Mouse (Mus musculus): ENCODE measurements around the gene Esr1.
A peak's percentile ranks its signal among the peaks of the same experiment; 100 is the strongest.
"Not testable (repeated sequence)": the region's sequence is repeated elsewhere in the genome, so short reads cannot be mapped to it uniquely, and the experiment has no call there.

The Esr1 gene

GRCm38 (mm10) chr10:4694336-4694865, 83.0 kb downstream of the Esr1 start:
- no peak for DNase-seq (ENCODE audit: low spot score)

GRCm38 (mm10) chr10:4709915-4710314, 98.5 kb downstream of the Esr1 start:
- DNase-seq (ENCODE audit: low spot score), result no peak

GRCm38 (mm10) chr10:4711434-4711833, 100.0 kb downstream of the Esr1 start:
- no peak for DNase-seq (ENCODE audit: low spot score)

- no peak for DNase-seq (ENCODE audit: low spot score)
Observed at GRCm38 (mm10) chr10:4712061-4712908, 100.9 kb downstream of the Esr1 start.

- no peak for DNase-seq (ENCODE audit: low spot score)
Observed at GRCm38 (mm10) chr10:4713398-4713797, 102.0 kb downstream of the Esr1 start.

- DNase-seq (ENCODE audit: low spot score), result peak; percentile 4
Observed at GRCm38 (mm10) chr10:4724851-4725250, 113.5 kb downstream of the Esr1 start.

GRCm38 (mm10) chr10:4726141-4726540, 114.7 kb downstream of the Esr1 start:
- no peak for DNase-seq (ENCODE audit: low spot score)

GRCm38 (mm10) chr10:4732328-4732727, 120.9 kb downstream of the Esr1 start:
- no peak for DNase-seq (ENCODE audit: low spot score)

- DNase-seq (ENCODE audit: low spot score), result no peak
Observed at GRCm38 (mm10) chr10:4733987-4734386, 122.6 kb downstream of the Esr1 start.

GRCm38 (mm10) chr10:4734942-4735341, 123.5 kb downstream of the Esr1 start:
- DNase-seq (ENCODE audit: low spot score), result no peak

GRCm38 (mm10) chr10:4738311-4738710, 126.9 kb downstream of the Esr1 start:
- no peak for DNase-seq (ENCODE audit: low spot score)

GRCm38 (mm10) chr10:4751091-4751490, 139.7 kb downstream of the Esr1 start:
- DNase-seq (ENCODE audit: low spot score), result not testable (repeated sequence)

- no peak for DNase-seq (ENCODE audit: low spot score)
Observed at GRCm38 (mm10) chr10:4752977-4753376, 141.6 kb downstream of the Esr1 start.

GRCm38 (mm10) chr10:4775541-4775940, 164.1 kb downstream of the Esr1 start:
- DNase-seq (ENCODE audit: low spot score), result no peak

GRCm38 (mm10) chr10:4776007-4776713, 164.8 kb downstream of the Esr1 start:
- DNase-seq (ENCODE audit: low spot score), result no peak

- no peak for DNase-seq (ENCODE audit: low spot score)
Observed at GRCm38 (mm10) chr10:4776714-4777090, 165.3 kb downstream of the Esr1 start.

- DNase-seq (ENCODE audit: low spot score), result no peak
Observed at GRCm38 (mm10) chr10:4777996-4778395, 166.6 kb downstream of the Esr1 start.

GRCm38 (mm10) chr10:4780926-4781325, 169.5 kb downstream of the Esr1 start:
- DNase-seq (ENCODE audit: low spot score), result no peak

GRCm38 (mm10) chr10:4787003-4787628, 175.7 kb downstream of the Esr1 start:
- DNase-seq (ENCODE audit: low spot score), result no peak

GRCm38 (mm10) chr10:4798268-4798808, 186.9 kb downstream of the Esr1 start:
- DNase-seq (ENCODE audit: low spot score), result no peak

- DNase-seq (ENCODE audit: low spot score), result no peak
Observed at GRCm38 (mm10) chr10:4824366-4824765, 213.0 kb downstream of the Esr1 start.

GRCm38 (mm10) chr10:4830592-4830991, 219.2 kb downstream of the Esr1 start:
- DNase-seq (ENCODE audit: low spot score), result no peak

Data from c-Kit-positive CD71-positive TER-119-positive erythroid progenitor cells, embryonic 14.5 days (primary cell).